Mouse (Mus musculus) hindbrain, embryonic 15.5 days (tissue): ENCODE measurements around the gene Sorbs2. TPM values are rescaled to one million over a fixed set of nuclear protein-coding genes. Genes with fewer than 3 reads are reported as not detected.

ENCODE experiments used
- ATAC-seq: fragments of 200-750 bp; cut with Nextera tagmentation; 2 replicates; pipeline ENCODE4 v1.8.0; 2017; ENCODE audit warnings: low read depth, moderate number of reproducible peaks, moderate TSS enrichment; ENCODE audit not compliant: low FRiP score
- H3K27ac ChIP-seq: fragments of 300-500 bp; sonication (generic); replicated peaks from 2 replicates; pipeline ENCODE4 v1.5.1; 2015; ENCODE audit warnings: mild to moderate bottlenecking, inconsistent platforms
- H3K27me3 ChIP-seq: fragments of 300-500 bp; sonication (generic); 2 replicates; pipeline ENCODE4 v1.6.1; 2015; ENCODE audit warnings: control low read depth, inconsistent platforms
- H3K36me3 ChIP-seq: fragments of 300-500 bp; sonication (generic); 2 replicates; pipeline ENCODE4 v1.6.1; 2015; ENCODE audit warnings: control low read depth, inconsistent platforms
- H3K4me1 ChIP-seq: fragments of 300-500 bp; sonication (generic); replicated peaks from 2 replicates; pipeline ENCODE4 v1.6.1; 2015; ENCODE audit warnings: control low read depth, inconsistent platforms
- H3K4me2 ChIP-seq: fragments of 300-500 bp; sonication (generic); 2 replicates; pipeline ENCODE4 v1.6.1; 2015; ENCODE audit warnings: moderate library complexity, mild to moderate bottlenecking, inconsistent platforms
- H3K4me3 ChIP-seq: fragments of 300-500 bp; sonication (generic); 2 replicates; pipeline ENCODE4 v1.5.1; 2015; ENCODE audit warnings: mild to moderate bottlenecking, inconsistent platforms
- H3K9ac ChIP-seq: fragments of 300-500 bp; sonication (generic); 2 replicates; pipeline ENCODE4 v1.6.1; 2015; ENCODE audit warnings: inconsistent platforms
- H3K9me3 ChIP-seq: fragments of 300-500 bp; sonication (generic); 2 replicates; pipeline ENCODE4 v1.6.1; 2016; ENCODE audit warnings: control low read depth, inconsistent platforms
- WGBS: fragments of 180-500 bp; shearing (Covaris S2); methylation state at CpG from one replicate; pipeline ENCODE4 v1.1.7; 2015; 5-methylcytosine and 5-hydroxymethylcytosine counted together
- polyA plus RNA-seq: library from polyadenylated mRNA; unstranded; fragments of >200 nt; fragmentation: Nextera tagmentation; extraction: Ambion mirVana; gene quantifications from 2 replicates; pipeline ENCODE4 v1.2.1, GENCODE M21; 2015

Sorbs2 gene
- polyA plus RNA-seq, 1 experiment from 2014 or later: 54.5 TPM

DNA sequence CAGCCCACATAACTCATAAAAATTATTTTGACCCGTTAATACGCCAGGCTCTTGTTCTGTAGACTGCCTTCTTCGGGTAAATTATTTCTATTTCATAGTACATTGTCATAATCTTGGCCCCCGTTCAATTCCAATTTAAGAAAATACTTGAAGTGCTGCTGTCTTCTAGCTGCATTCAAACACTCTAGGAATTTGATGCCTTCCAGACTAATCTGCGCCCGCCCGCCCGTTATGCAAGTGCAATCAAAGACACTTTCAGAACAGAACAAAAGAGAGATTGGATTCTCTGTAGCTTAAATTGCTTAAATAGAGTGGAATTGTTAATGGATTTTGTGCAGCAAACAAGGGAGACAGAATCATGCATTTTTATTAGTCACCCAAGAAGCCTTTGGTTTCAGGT is 226.5 kb downstream of the Sorbs2 start:
- no peak for ATAC-seq
- no peaks in the 10 kb centered on the region for H3K36me3 ChIP-seq
- no peak overlapping the region for H3K9ac ChIP-seq
- H3K4me3 ChIP-seq: no peak overlapping the region
- no peaks in the 10 kb centered on the region for H3K9me3 ChIP-seq
- no peaks in the 10 kb centered on the region for H3K4me1 ChIP-seq
- H3K27ac ChIP-seq: no peak overlapping the region
- no peaks in the 10 kb centered on the region for H3K27me3 ChIP-seq
- H3K4me2 ChIP-seq: no peak overlapping the region
- WGBS: 62% methylated on average over 8 of the region's 8 CpGs

GRCm38 (mm10) chr8:45737266-45737665 is 229.7 kb downstream of the Sorbs2 start:
- Histone ChIP-seq H3K27me3 (no peaks in the 10 kb centered on the region), H3K4me1 (no peaks in the 10 kb centered on the region), H3K4me2 (no peak overlapping the region), H3K9ac (no peak overlapping the region), H3K36me3 (0 out of 2 replicates have a peak, but pooled peaks cover 3% of the 10 kb centered on the region), H3K27ac (no peak overlapping the region), H3K4me3 (no peak overlapping the region), H3K9me3 (no peaks in the 10 kb centered on the region)
- ATAC-seq: no peak
- 90% methylated on average over 2 of the region's 2 CpGs for WGBS

DNA sequence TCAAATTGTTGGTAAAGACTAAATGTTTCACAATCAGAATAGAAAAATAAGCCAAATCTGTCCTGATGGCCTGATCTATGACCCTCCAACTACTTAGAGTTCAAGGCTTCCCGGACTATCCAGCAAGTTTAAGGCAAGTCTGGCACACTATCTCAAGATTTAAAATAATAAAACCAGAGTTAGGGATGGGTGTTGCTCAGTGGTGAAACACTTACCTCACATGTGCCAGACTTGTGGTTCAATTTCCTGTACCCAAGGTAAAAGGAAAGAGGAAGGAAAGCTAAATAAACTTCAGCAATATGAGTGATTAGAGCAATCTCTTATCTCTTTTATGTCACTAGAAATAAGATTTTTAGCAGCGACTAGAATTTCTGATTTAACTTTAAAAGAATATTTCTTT is 235.7 kb downstream of the Sorbs2 start:
- no peaks in the 10 kb centered on the region for H3K27me3 ChIP-seq
- H3K4me1 ChIP-seq: no peaks in the 10 kb centered on the region
- H3K4me3 ChIP-seq: no peak overlapping the region
- H3K9me3 ChIP-seq: no peaks in the 10 kb centered on the region
- no peak overlapping the region for H3K4me2 ChIP-seq
- no peak overlapping the region for H3K27ac ChIP-seq
- WGBS: 91% methylated on average over 2 of the region's 2 CpGs
- no peak for ATAC-seq
- H3K36me3 ChIP-seq: 0 out of 2 replicates have a peak, but pooled peaks cover 6% of the 10 kb centered on the region
- H3K9ac ChIP-seq: no peak overlapping the region

DNA sequence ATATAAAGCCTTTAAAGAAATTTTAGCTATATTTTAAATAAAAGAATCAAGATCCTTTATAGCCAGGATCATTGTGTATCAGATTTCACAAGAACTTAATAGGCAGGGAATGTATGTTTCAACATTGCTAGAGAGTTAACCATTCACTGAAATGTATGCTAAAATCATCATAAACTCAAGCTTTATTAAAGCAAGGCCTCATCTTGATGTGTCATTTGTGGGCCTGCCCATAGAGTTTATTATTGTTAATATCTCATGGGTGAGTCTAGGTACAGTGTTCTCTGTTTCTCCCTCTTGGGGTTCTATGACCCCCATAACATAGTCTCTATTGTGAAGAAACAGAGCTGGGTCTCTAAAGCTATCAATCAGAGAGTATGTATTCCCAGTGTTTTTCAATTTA is 236.2 kb downstream of the Sorbs2 start:
- Histone ChIP-seq H3K27ac (no peak overlapping the region), H3K4me3 (no peak overlapping the region), H3K27me3 (no peaks in the 10 kb centered on the region), H3K9ac (no peak overlapping the region), H3K36me3 (peaks cover 6% of the 10 kb centered on the region; the same call in 1 of the 2 replicates), H3K4me1 (no peaks in the 10 kb centered on the region), H3K9me3 (no peaks in the 10 kb centered on the region), H3K4me2 (no peak overlapping the region)
- no peak for ATAC-seq

- Histone ChIP-seq H3K36me3 (peaks cover 5% of the 10 kb centered on the region; the same call in 1 of the 2 replicates), H3K9ac (no peak overlapping the region), H3K27me3 (no peaks in the 10 kb centered on the region), H3K4me1 (no peaks in the 10 kb centered on the region; the same call in 1 of the 2 replicates), H3K4me2 (no peak overlapping the region), H3K9me3 (no peaks in the 10 kb centered on the region), H3K27ac (no peak overlapping the region), H3K4me3 (no peak overlapping the region)
- 54% methylated on average over 12 of the region's 12 CpGs for WGBS
- ATAC-seq: no peak
These were observed 244.2 kb downstream of the Sorbs2 start for GRCm38 (mm10) chr8:45751512-45752502.

- H3K27ac ChIP-seq: no peak overlapping the region
- 0 out of 2 replicates have a peak, but pooled peaks have one; percentile 42 for ATAC-seq
- H3K36me3 ChIP-seq: peaks cover 3% of the 10 kb centered on the region; the same call in 1 of the 2 replicates
- WGBS: 61% methylated on average over 9 of the region's 9 CpGs
- no peaks in the 10 kb centered on the region for H3K9me3 ChIP-seq
- no peak overlapping the region for H3K4me2 ChIP-seq
- H3K9ac ChIP-seq: no peak overlapping the region
- H3K4me1 ChIP-seq: no peaks in the 10 kb centered on the region; the same call in 1 of the 2 replicates
- H3K27me3 ChIP-seq: no peaks in the 10 kb centered on the region
- H3K4me3 ChIP-seq: no peak overlapping the region
These were observed 247.9 kb downstream of the Sorbs2 start for GRCm38 (mm10) chr8:45755482-45755881.

- no peak overlapping the region for H3K27ac ChIP-seq
- no peaks in the 10 kb centered on the region for H3K9me3 ChIP-seq
- peaks cover 3% of the 10 kb centered on the region; the same call in 1 of the 2 replicates for H3K36me3 ChIP-seq
- H3K4me2 ChIP-seq: no peak overlapping the region
- no peak for ATAC-seq
- no peak overlapping the region for H3K9ac ChIP-seq
- 75% methylated on average over 7 of the region's 7 CpGs for whole genome bisulfite sequencing
- no peaks in the 10 kb centered on the region for H3K27me3 ChIP-seq
- H3K4me1 ChIP-seq: no peaks in the 10 kb centered on the region; the same call in 1 of the 2 replicates
- no peak overlapping the region for H3K4me3 ChIP-seq
These were observed 248.4 kb downstream of the Sorbs2 start for GRCm38 (mm10) chr8:45755972-45756371.

GRCm38 (mm10) chr8:45760622-45761021 is 253.0 kb downstream of the Sorbs2 start:
- Histone ChIP-seq H3K4me3 (no peak overlapping the region), H3K9me3 (no peaks in the 10 kb centered on the region), H3K9ac (no peak overlapping the region), H3K36me3 (0 out of 2 replicates have a peak, but pooled peaks cover 4% of the 10 kb centered on the region), H3K4me1 (peaks cover 18% of the 10 kb centered on the region), H3K4me2 (no peak overlapping the region), H3K27ac (no peak overlapping the region), H3K27me3 (no peaks in the 10 kb centered on the region)
- ATAC-seq: no peak
- WGBS: 83% methylated on average over 9 of the region's 9 CpGs

- Histone ChIP-seq H3K9me3 (no peaks in the 10 kb centered on the region), H3K27me3 (no peaks in the 10 kb centered on the region), H3K36me3 (0 out of 2 replicates have a peak, but pooled peaks cover 4% of the 10 kb centered on the region), H3K4me1 (peaks cover 21% of the 10 kb centered on the region), H3K4me3 (no peak overlapping the region), H3K4me2 (no peak overlapping the region), H3K9ac (no peak overlapping the region), H3K27ac (no peak overlapping the region)
- ATAC-seq: no peak
- 88% methylated on average over 1 of the region's 1 CpGs for WGBS
These were observed 253.5 kb downstream of the Sorbs2 start for GRCm38 (mm10) chr8:45761053-45761452.

- Histone ChIP-seq H3K9me3 (no peaks in the 10 kb centered on the region), H3K4me3 (no peak overlapping the region), H3K4me1 (peaks cover 23% of the 10 kb centered on the region), H3K9ac (no peak overlapping the region), H3K27ac (peak overlapping the region; percentile 38; the same call in 1 of the 2 replicates), H3K4me2 (peak overlapping the region; percentile 18; the same call in 1 of the 2 replicates), H3K27me3 (no peaks in the 10 kb centered on the region), H3K36me3 (0 out of 2 replicates have a peak, but pooled peaks cover 4% of the 10 kb centered on the region)
- ATAC-seq: peak; percentile 69
- 62% methylated on average over 15 of the region's 15 CpGs for WGBS
These were observed 255.5 kb downstream of the Sorbs2 start for GRCm38 (mm10) chr8:45762982-45763689.

DNA sequence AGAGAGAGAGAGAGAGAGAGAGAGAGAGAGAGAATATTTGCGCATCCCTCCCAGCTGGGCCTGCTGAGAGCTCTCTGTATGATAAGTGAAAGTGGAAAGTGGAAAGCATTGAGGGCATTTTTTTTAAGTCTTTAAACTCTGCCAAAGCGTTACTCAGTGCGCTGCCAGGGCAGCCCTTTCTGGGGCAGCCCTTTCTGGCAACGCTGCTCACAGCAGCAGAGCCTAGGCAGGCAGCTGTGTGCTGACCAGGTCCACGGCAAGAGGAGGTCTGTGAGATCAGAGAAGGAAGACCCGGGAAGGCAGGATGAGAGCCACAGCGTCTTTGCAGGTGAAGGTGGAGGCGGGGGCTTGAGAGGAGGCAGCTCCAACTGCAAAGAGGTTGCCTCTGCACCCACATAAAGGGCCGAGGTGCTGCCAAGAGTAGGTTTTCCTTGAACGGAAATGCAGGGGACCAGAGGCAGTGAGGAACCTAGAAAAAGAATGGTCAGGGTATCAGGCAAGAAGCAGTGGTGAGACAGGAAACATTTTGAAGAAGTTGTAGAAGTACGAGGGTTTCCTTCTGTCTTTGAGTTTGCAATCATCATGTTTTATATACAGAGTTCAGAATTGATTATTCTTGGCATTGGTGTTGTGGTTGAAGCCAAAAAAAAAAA is 256.2 kb downstream of the Sorbs2 start:
- 53% methylated on average over 11 of the region's 11 CpGs for WGBS
- peak; percentile 70 for ATAC-seq
- Histone ChIP-seq H3K4me3 (no peak overlapping the region), H3K36me3 (0 out of 2 replicates have a peak, but pooled peaks cover 4% of the 10 kb centered on the region), H3K9ac (no peak overlapping the region), H3K4me2 (peak overlapping the region; percentile 18), H3K27ac (peak overlapping the region; percentile 38; the same call in 1 of the 2 replicates), H3K27me3 (no peaks in the 10 kb centered on the region), H3K4me1 (peaks cover 23% of the 10 kb centered on the region), H3K9me3 (no peaks in the 10 kb centered on the region)
